Mouse (Mus musculus): ENCODE measurements at regions not wholly inside any gene's neighbourhood (a gene's known extent, or its start where the extent isn't known, plus 50 kb on each side); places are given as distances from the start of the nearest gene placed in this dataset.

- DNase-seq: no peak
Measured at GRCm38 (mm10) chr17:14610791-14611522, 83.1 kb downstream of the Thbs2 start.

- DNase-seq: no peak
Measured at GRCm38 (mm10) chr17:14608845-14609244, 85.2 kb downstream of the Thbs2 start.

- DNase-seq: no peak
Measured at GRCm38 (mm10) chr17:14606356-14606989, 87.6 kb downstream of the Thbs2 start.

GRCm38 (mm10) chr17:14599681-14600080 is 94.4 kb downstream of the Thbs2 start:
- DNase-seq: no peak

GRCm38 (mm10) chr17:14596470-14596869 is 97.6 kb downstream of the Thbs2 start:
- no peak for DNase-seq

- DNase-seq: no peak
Measured at GRCm38 (mm10) chr17:14595525-14595924, 98.5 kb downstream of the Thbs2 start.

GRCm38 (mm10) chr17:14588086-14588817 is 105.8 kb downstream of the Thbs2 start:
- no peak for DNase-seq

GRCm38 (mm10) chr17:14579671-14580070 is 114.4 kb downstream of the Thbs2 start:
- no peak for DNase-seq

GRCm38 (mm10) chr17:14578721-14579120 is 115.3 kb downstream of the Thbs2 start:
- no peak for DNase-seq

- DNase-seq: no peak
Measured at GRCm38 (mm10) chr17:14578194-14578593, 115.8 kb downstream of the Thbs2 start.

- DNase-seq: no peak
Measured at GRCm38 (mm10) chr17:14576159-14576558, 117.9 kb downstream of the Thbs2 start.

GRCm38 (mm10) chr17:14571143-14571542 is 122.9 kb downstream of the Thbs2 start:
- DNase-seq: no peak

- DNase-seq: no peak
Measured at GRCm38 (mm10) chr17:14570266-14570775, 123.7 kb downstream of the Thbs2 start.

GRCm38 (mm10) chr17:14562191-14562590 is 131.8 kb downstream of the Thbs2 start:
- no peak for DNase-seq

- no peak for DNase-seq
Measured at GRCm38 (mm10) chr17:14557214-14557613, 136.8 kb downstream of the Thbs2 start.

- no peak for DNase-seq
Measured at GRCm38 (mm10) chr17:14553195-14553594, 140.8 kb downstream of the Thbs2 start.

- DNase-seq: no peak
Measured at GRCm38 (mm10) chr17:14552081-14552480, 142.0 kb downstream of the Thbs2 start.

GRCm38 (mm10) chr17:14551610-14552009 is 142.4 kb downstream of the Thbs2 start:
- DNase-seq: no peak

GRCm38 (mm10) chr17:14545822-14546473 is 148.1 kb downstream of the Thbs2 start:
- peak; percentile 60 for DNase-seq

GRCm38 (mm10) chr17:14544343-14545002 is 149.6 kb downstream of the Thbs2 start:
- DNase-seq: no peak

- no peak for DNase-seq
Measured at GRCm38 (mm10) chr17:14541035-14541434, 153.0 kb downstream of the Thbs2 start.

- no peak for DNase-seq
Measured at GRCm38 (mm10) chr17:14540269-14540975, 153.6 kb downstream of the Thbs2 start.

Data from kidney, adult 18-20 months (tissue).